ENCODE assay signal across 8 mouse cellular contexts in the genomic region with DNA sequence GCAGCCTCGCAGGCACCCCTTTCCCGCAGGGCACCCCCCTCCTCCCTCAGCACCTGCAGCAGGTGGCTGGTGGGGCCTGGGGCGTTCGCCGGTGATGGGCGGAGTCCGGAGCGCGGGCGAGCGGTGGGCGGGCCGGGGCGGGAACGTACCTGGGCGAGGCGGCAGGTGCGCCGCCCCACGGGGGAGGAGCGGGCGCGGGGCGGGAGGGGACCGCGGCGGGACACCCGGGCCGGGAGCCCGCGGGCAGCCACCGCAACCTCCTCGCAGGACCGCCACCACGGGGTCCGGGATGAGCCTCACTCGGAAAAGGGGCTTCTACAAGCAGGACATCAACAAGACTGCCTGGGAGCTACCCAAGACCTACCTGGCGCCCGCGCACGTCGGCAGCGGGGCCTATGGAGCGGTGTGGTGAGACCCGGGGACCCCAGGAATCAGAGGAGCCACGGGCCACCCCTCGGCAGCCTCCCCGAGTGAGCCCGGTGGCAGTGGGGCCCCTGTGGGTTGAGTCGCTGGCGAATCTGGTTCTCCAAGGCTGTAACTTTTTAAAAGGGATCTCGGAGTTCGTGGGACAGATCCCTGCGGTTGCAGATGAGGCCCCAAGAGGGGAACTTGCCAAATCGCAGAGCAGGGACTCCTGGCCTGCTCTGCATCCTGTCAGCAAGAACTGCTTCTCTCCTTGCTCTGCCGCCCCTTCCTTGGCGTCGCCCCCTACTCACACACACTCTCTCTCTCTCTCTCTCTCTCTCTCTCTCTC. TPM values are rescaled to one million over a fixed set of nuclear protein-coding genes. Genes with fewer than 3 reads are reported as not detected.
A peak's percentile ranks its signal among the peaks of the same experiment; 100 is the strongest.
DNase-seq lines count a peak whose midpoint lies in the region; ATAC-seq and TF ChIP-seq lines count a peak whose summit lies in the region.

A gene (plus strand): TSS at position 177 of the 754 bp plus-strand sequence.

- no peak for ATAC-seq in forebrain, embryonic 14.5 days
- ATAC-seq in kidney, embryonic 14.5 days (ENCODE audit: low FRiP score, low TSS enrichment): peak; percentile 32; the same call in 1 of the 2 replicates
- ATAC-seq in lung, postnatal 0 days: peak; percentile 73
- no peak for ATAC-seq in frontal cortex, adult (ENCODE audit: low TSS enrichment)

- no peak for TF ChIP-seq CTCF in testis, adult 2 months (IDR thresholded peaks at IDR 0.05; ENCODE audit: control insufficient read depth, insufficient read depth, insufficient replicate concordance, low read depth, low read length)
- no peak for TF ChIP-seq CTCF in lung, postnatal 0 days (IDR thresholded peaks at IDR 0.05)
- no peak for TF ChIP-seq CTCF in small intestine, adult 2 months (IDR thresholded peaks at IDR 0.05; ENCODE audit: extremely low read depth, insufficient read length, insufficient replicate concordance, low read depth, low read length)

- H3K9ac ChIP-seq in forebrain, embryonic 14.5 days (ENCODE audit: low read length): peak within 1 kb of the TSS; percentile 40; the same call in 1 of the 2 replicates
- H3K9ac ChIP-seq in kidney, embryonic 14.5 days (ENCODE audit: low read depth, low read length): peak within 1 kb of the TSS; percentile 62
- peak within 1 kb of the TSS; percentile 55 for H3K9ac ChIP-seq in lung, postnatal 0 days (replicated peaks; ENCODE audit: low read depth)

- H3K27me3 ChIP-seq in testis, adult 2 months (ENCODE audit: control insufficient read depth, insufficient read depth, low read length): no peaks in the 10 kb centered on the region
- H3K27me3 ChIP-seq in forebrain, embryonic 14.5 days (replicated peaks; ENCODE audit: control insufficient read depth, insufficient read depth, low read length): peaks cover 28% of the 10 kb centered on the region
- H3K27me3 ChIP-seq in kidney, embryonic 14.5 days (ENCODE audit: control insufficient read depth, insufficient read depth, low read length): peaks cover 12% of the 10 kb centered on the region
- H3K27me3 ChIP-seq in lung, postnatal 0 days (replicated peaks; ENCODE audit: insufficient read depth, low read length): peaks cover 6% of the 10 kb centered on the region; the same call in 1 of the 2 replicates
- no peaks in the 10 kb centered on the region for H3K27me3 ChIP-seq in small intestine, adult 2 months (ENCODE audit: control insufficient read depth, insufficient read depth, low read length)

- H3K36me3 ChIP-seq in testis, adult 2 months (ENCODE audit: control insufficient read depth, insufficient read depth, low read length): no peaks in the 10 kb centered on the region
- no peaks in the 10 kb centered on the region for H3K36me3 ChIP-seq in forebrain, embryonic 14.5 days (ENCODE audit: control insufficient read depth, insufficient read depth, low read length)
- H3K36me3 ChIP-seq in kidney, embryonic 14.5 days (ENCODE audit: control insufficient read depth, insufficient read depth, low read length): no peaks in the 10 kb centered on the region
- H3K36me3 ChIP-seq in lung, postnatal 0 days (ENCODE audit: insufficient read depth, low read length): no peaks in the 10 kb centered on the region
- peaks cover 12% of the 10 kb centered on the region for H3K36me3 ChIP-seq in small intestine, adult 2 months (ENCODE audit: control insufficient read depth, insufficient read depth, low read length)

- peak within 1 kb of the TSS; percentile 58 for H3K4me2 ChIP-seq in forebrain, embryonic 14.5 days (ENCODE audit: low read length)
- H3K4me2 ChIP-seq in kidney, embryonic 14.5 days (replicated peaks; ENCODE audit: low read depth, low read length): peak within 1 kb of the TSS; percentile 80
- H3K4me2 ChIP-seq in lung, postnatal 0 days (replicated peaks; ENCODE audit: low read depth, low read length): peak within 1 kb of the TSS; percentile 66

- TF ChIP-seq EP300 in lung, postnatal 0 days (IDR thresholded peaks at IDR 0.05): no peak

- TF ChIP-seq POLR2A in testis, adult 2 months (IDR thresholded peaks at IDR 0.05; ENCODE audit: control insufficient read depth, low read depth, low read length): no peak
- TF ChIP-seq POLR2A in small intestine, adult 2 months (IDR thresholded peaks at IDR 0.05; ENCODE audit: low read depth, low read length): peak; percentile 53; the same call in 1 of the 2 replicates

- no peak within 1 kb of the TSS for H3K27ac ChIP-seq in testis, adult 2 months (ENCODE audit: control insufficient read depth, insufficient read depth, low read depth, low read length)
- no peak within 1 kb of the TSS for H3K27ac ChIP-seq in forebrain, embryonic 14.5 days (ENCODE audit: low read depth, low read length)
- peak within 1 kb of the TSS; percentile 42; the same call in 1 of the 2 replicates for H3K27ac ChIP-seq in kidney, embryonic 14.5 days (ENCODE audit: low read depth, low read length)
- H3K27ac ChIP-seq in lung, postnatal 0 days (ENCODE audit: low read length): 0 out of 2 replicates have a peak within 1 kb of the TSS, but pooled peaks have one; percentile 47
- H3K27ac ChIP-seq in small intestine, adult 2 months (ENCODE audit: insufficient read depth, low read depth, low read length): peak within 1 kb of the TSS; percentile 84

- H3K9me3 ChIP-seq in forebrain, embryonic 14.5 days (replicated peaks; ENCODE audit: control insufficient read depth, low read length): no peaks in the 10 kb centered on the region
- H3K9me3 ChIP-seq in kidney, embryonic 14.5 days (ENCODE audit: control insufficient read depth, low read length): no peaks in the 10 kb centered on the region
- H3K9me3 ChIP-seq in lung, postnatal 0 days (ENCODE audit: low read length): no peaks in the 10 kb centered on the region

- under 1% methylated on average over 58 of the region's 58 CpGs for WGBS in forebrain, embryonic 14.5 days
- under 1% methylated on average over 37 of the region's 58 CpGs for WGBS in kidney, embryonic 14.5 days
- 1% methylated on average over 41 of the region's 58 CpGs for WGBS in lung, postnatal 0 days
- under 1% methylated on average over 50 of the region's 58 CpGs for WGBS in small intestine, adult 2 months

- no peak for DNase-seq in testis, postnatal 14 days (ENCODE audit: low spot score)
- DNase-seq in forebrain, embryonic 14.5 days (ENCODE audit: low spot score): no peak
- DNase-seq in lung, postnatal 0 days (ENCODE audit: low spot score): peak; percentile 42
- DNase-seq in frontal cortex, postnatal 10 days (ENCODE audit: low spot score in 2 of 2): no peak

- peaks cover 13% of the 10 kb centered on the region for H3K4me1 ChIP-seq in testis, adult 2 months (ENCODE audit: control insufficient read depth, insufficient read depth, low read length)
- H3K4me1 ChIP-seq in forebrain, embryonic 14.5 days (ENCODE audit: control insufficient read depth, insufficient read depth, low read length): peaks cover 5% of the 10 kb centered on the region
- H3K4me1 ChIP-seq in kidney, embryonic 14.5 days (ENCODE audit: control insufficient read depth, insufficient read depth, low read length): peaks cover 9% of the 10 kb centered on the region; the same call in 1 of the 2 replicates
- peaks cover 13% of the 10 kb centered on the region; the same call in 1 of the 2 replicates for H3K4me1 ChIP-seq in lung, postnatal 0 days (ENCODE audit: insufficient read depth, low read depth, low read length)
- peaks cover 10% of the 10 kb centered on the region; the same call in 1 of the 2 replicates for H3K4me1 ChIP-seq in small intestine, adult 2 months (ENCODE audit: control insufficient read depth, insufficient read depth, insufficient read length, low read length)

- H3K4me3 ChIP-seq in testis, adult 2 months (ENCODE audit: control insufficient read depth, low read depth, low read length): peak within 1 kb of the TSS; percentile 52
- H3K4me3 ChIP-seq in forebrain, embryonic 14.5 days (ENCODE audit: low read depth, low read length): peak within 1 kb of the TSS; percentile 25
- peak within 1 kb of the TSS; percentile 54 for H3K4me3 ChIP-seq in kidney, embryonic 14.5 days (ENCODE audit: low read length)
- peak within 1 kb of the TSS; percentile 53 for H3K4me3 ChIP-seq in lung, postnatal 0 days (ENCODE audit: low read depth, low read length)
- H3K4me3 ChIP-seq in small intestine, adult 2 months (ENCODE audit: low read depth, low read length): peak within 1 kb of the TSS; percentile 93

RNA-seq across cellular contexts. Expression of the gene that starts here (rescaled TPM):
- 2.1 and 2.8 TPM in 2 replicates for polyA plus RNA-seq in testis, adult 2 months (2012; rRNA removed)
- polyA plus RNA-seq in forebrain, embryonic 14.5 days (2014; fragmentation: Nextera tagmentation; extraction: Ambion mirVana): 0.57 and 0.67 TPM in 2 replicates
- 31.5 and 44.6 TPM in 2 replicates for polyA plus RNA-seq in kidney, embryonic 14.5 days (2014; fragmentation: Nextera tagmentation; extraction: Ambion mirVana)
- 46.7 and 46.9 TPM in 2 replicates for polyA plus RNA-seq in lung, postnatal 0 days (2015; fragmentation: Nextera tagmentation; extraction: Ambion mirVana)
- polyA plus RNA-seq in small intestine, adult 2 months (2012; rRNA removed): 108 and 266 TPM in 2 replicates

Comparison
In these comparisons a context has a peak if more than half of its experiments do, and no peak if none do; other contexts are left out.
1. H3K27ac ChIP-seq: peak in kidney, embryonic 14.5 days (single experiment), lung, postnatal 0 days (single experiment) and small intestine, adult 2 months (single experiment); none in testis, adult 2 months (single experiment) and forebrain, embryonic 14.5 days (single experiment).
2. H3K4me3 ChIP-seq: peak in every context shown above with its lines; median percentile 93 in small intestine, adult 2 months; 54 in kidney, embryonic 14.5 days; 53 in lung, postnatal 0 days; 52 in testis, adult 2 months; 25 in forebrain, embryonic 14.5 days.
3. ATAC-seq: peak in kidney, embryonic 14.5 days (single experiment) and lung, postnatal 0 days (single experiment); none in forebrain, embryonic 14.5 days (single experiment) and frontal cortex, adult (single experiment).
4. Peak in every context shown above with its lines, with median percentiles within 50 percentile points of each other: H3K4me2 ChIP-seq and H3K9ac ChIP-seq.